Mouse (Mus musculus) retina, postnatal 1 day (tissue): Measurements from ENCODE around the gene Cbfa2t2.
A peak's percentile ranks its signal among the peaks of the same experiment; 100 is the strongest.

Experiments
- DNase-seq: peaks from one replicate; pipeline ENCODE4 v3.0.0-alpha.2; 2012

Cbfa2t2 gene

GRCm38 (mm10) chr2:154436458-154437190, at the start of gene Cbfa2t2:
Gene Cbfa2t2 (plus strand): TSS chr2:154436481.
- peak; percentile 77 for DNase-seq

DNA sequence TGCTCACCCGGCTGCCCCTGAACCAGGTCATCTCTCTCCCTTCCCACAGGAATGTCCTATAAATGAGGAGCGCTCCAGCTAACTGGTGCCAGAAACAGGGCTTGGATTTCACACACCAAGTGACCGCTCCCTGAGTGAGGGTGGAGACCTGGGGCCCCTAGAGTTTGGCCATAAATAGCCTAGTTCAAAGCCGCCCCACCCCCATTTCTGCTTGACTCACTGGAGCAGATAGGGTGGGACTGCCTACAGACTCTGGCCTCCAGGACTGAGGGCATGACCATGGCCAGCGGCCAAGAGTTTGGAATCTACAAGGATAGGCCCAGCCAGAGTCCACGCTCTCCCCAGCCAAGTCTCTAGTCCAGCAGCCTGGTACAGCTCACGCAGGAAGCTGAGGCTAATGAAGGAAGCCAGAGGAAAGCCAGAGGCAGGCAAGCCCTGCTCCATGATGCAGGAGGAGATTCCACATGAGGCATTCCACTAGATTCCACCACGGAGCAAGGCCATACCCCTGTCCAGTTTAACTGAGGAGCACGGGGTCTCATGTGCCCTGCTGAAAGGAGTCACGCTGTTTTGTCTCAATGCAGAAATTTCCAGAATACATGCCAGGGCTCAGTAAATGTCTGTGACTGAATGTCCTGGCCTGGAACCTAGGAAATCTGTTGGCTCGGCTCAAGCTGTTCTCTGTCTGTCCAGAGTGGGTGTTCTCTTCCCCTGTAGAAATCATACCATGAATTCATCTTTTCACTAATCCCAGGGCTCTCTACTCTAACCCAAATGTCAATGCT, 45.9 kb upstream of the Cbfa2t2 start:
- peak; percentile 9 for DNase-seq

DNA sequence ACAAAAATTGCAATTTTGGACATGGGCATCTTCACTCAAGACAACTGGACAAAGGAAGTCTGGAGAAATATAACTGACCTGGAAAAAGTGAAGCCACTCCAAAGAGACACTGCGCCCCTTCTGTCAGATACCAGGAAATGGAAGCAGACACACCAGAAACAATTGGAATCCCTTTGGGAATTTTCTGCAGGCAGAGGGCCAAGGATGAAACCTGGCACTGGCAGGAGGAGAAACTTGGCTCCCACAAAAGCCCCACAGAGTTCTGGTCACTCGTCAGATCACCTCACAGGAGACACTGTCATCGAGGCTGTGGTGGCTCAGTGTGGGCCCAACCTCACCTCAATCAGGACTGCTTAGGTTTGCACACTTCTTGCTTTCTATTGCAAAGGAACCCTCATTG, 41.7 kb upstream of the Cbfa2t2 start:
- DNase-seq = no peak

GRCm38 (mm10) chr2:154396529-154396928, 39.8 kb upstream of the Cbfa2t2 start:
- DNase-seq = no peak

- DNase-seq = no peak
Observed at GRCm38 (mm10) chr2:154398267-154398666, 38.0 kb upstream of the Cbfa2t2 start.

- DNase-seq = no peak
Observed at GRCm38 (mm10) chr2:154399325-154399724, 37.0 kb upstream of the Cbfa2t2 start.

DNA sequence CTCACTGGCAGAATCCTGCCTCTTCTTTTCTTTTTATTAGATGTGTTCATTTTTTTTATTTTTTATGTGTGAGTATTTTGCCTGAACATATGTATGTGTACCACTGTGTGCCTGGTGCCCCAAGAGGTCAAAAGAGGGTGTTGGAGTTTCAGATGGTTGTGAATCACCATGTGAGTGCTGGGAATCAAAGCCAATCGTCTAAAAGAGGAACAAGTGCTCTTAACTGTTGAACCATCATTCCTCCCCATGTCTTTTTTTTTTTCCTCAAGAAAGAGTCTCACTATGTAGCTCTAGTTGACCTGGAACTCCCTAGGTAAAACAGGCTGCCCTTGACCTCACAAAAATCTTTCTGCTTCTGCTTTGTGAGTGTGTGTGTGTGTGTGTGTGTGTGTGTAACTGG, 34.3 kb upstream of the Cbfa2t2 start:
- no peak for DNase-seq

DNA sequence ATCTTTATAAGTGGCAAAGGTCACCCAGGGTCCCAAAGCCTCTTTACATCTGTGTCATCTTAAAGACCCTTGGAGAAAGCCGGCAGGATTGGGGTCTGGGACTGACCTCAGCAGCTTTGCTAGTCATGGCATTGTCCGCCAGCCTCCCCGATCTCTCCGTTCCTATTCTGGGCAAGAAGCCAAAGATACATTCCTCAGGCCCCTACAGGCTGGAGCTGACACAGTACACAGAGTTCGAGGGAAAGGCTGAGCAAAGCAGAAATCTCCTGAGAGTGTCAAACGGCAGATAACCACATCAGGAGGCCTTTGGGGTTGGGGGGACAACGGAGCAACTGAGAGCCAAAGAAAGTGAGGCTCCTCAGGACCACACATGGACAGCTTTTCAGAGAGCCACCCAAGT, 33.5 kb upstream of the Cbfa2t2 start:
- peak; percentile 88 for DNase-seq

- no peak for DNase-seq
Observed at GRCm38 (mm10) chr2:154405447-154405994, 30.8 kb upstream of the Cbfa2t2 start.

DNA sequence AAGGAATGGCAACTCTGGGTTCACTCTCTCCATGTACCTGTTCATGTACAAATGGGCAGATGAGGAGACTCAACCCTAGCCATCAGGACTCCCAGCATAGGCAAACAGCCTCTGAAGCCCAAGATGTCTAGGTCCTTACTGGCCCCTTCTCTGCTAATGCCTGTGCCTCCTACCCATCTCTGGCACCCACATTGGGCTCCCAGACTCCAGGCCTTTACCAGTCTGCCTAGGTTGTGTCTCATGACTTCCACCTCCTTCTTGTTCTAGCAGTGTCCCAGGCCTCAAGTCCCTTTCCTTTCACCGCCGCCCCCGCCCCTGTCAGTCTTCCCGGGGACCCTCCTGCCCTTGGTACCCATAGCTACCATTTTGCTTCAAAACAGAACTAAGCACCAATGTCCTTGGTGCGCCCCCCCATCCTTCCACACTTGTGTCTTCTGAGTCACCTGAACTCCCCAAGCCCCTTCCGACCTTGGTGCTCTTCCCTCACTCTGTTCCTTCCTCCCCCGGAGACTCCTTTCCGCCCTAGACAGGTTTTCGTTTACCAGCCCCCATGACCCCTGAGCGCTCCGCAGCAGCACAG, 29.1 kb upstream of the Cbfa2t2 start:
- DNase-seq = no peak

GRCm38 (mm10) chr2:154407643-154408445, 28.4 kb upstream of the Cbfa2t2 start, which contains the start of gene Snta1:
Gene Snta1 (minus strand): TSS chr2:154408099.
- DNase-seq = peak; percentile 89

DNA sequence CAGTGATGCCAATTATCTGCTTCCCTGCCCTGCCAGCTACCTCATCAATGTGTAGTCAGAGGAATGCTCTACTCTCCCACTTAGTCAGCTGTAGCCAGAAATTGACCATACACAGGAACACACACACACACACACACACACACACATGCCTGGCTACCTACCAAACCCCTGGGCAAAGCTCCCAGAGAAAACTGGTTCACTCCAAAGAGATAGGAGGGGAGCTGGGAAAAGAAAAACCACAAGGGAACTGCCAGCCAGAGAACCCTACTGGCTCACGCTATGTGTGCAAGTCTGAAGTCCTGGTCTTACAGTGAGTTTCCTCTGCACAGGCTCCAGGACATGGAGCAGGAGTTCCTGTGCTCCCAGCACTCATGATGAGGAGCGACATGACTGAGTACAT, 25.9 kb upstream of the Cbfa2t2 start:
- no peak for DNase-seq

- DNase-seq = peak; percentile 74
Observed at GRCm38 (mm10) chr2:154412018-154412666, 24.1 kb upstream of the Cbfa2t2 start.

DNA sequence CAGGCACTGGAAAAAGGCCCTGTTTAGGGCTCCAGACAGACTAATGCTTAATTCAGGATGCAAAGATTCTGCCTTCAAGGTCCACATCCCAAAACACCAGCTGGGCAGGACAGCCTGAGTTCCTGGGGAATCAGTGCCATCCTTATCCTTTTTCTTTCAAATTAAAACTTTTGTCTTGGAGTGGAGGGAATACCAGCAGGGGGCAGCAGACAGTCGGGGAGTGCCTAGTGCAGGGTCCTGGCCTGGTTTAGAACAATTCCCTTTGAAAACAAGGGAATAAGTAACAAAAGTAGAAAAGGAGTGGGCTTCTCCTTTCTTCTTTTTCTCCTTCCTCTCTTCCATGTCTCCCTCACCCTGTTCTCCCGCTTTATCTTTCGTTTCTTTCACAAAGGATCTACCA, 19.2 kb upstream of the Cbfa2t2 start:
- peak; percentile 81 for DNase-seq

GRCm38 (mm10) chr2:154418001-154418400, 18.3 kb upstream of the Cbfa2t2 start:
- no peak for DNase-seq

- DNase-seq = no peak
Observed at GRCm38 (mm10) chr2:154419631-154420515, 16.4 kb upstream of the Cbfa2t2 start.

DNA sequence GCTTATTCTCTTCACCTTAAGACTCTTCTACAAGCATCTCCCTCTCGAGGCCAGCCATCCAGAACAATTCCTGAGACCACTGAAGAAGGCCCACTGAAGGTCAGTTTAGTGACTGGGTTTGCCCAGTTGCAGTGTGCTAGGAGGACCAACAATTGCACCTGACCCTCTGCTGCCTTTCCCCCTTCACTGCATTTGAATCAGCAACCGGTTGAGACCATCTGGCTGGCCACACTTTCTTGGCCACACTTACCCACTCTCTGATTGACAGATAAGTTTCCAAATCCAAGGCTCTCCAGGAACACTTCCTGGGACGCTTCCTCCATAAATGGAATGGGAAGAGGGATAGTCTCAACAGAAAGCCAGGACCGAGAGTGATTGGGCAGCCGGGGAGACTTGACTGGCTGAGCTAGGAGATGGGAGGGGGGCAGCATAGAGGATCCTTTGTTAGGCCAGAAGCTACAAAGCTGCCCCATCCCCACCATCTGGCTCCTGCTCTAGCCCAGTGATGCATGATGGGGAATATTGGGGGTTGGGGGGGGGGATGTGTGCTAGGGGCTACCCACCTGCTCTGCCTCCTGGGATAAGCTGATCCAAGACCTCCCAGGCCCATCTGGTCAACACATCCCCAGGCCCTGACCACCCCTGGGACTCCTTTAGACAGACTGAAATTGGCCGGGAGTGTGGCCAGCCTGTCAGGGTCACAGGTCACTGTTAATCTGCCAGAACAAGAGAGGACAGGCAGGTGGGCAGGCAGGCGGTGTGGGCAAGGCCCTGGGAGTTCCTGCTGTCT, 15.1 kb upstream of the Cbfa2t2 start:
- peak; percentile 97 for DNase-seq

DNA sequence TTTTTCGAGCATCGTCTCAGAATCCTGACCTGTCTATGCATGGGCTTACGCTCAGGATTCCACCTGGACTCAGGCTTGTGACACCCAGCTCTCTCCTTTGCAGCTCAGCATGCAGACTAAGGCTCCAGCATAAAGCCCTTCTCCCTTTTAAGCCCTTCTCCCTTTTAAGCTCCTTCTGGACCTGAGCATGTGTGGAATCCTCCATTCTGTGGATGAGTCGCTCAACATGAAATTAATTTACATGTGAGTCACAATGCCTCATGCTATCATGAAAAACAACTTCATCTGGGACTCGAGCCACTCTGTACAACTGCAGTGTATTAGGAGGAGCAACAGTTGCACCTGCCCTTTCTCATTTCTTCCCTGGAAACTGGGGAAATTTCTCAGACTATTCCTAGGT, 14.1 kb upstream of the Cbfa2t2 start:
- DNase-seq = peak; percentile 61

- DNase-seq = no peak
Observed at GRCm38 (mm10) chr2:154423548-154423947, 12.7 kb upstream of the Cbfa2t2 start.

DNA sequence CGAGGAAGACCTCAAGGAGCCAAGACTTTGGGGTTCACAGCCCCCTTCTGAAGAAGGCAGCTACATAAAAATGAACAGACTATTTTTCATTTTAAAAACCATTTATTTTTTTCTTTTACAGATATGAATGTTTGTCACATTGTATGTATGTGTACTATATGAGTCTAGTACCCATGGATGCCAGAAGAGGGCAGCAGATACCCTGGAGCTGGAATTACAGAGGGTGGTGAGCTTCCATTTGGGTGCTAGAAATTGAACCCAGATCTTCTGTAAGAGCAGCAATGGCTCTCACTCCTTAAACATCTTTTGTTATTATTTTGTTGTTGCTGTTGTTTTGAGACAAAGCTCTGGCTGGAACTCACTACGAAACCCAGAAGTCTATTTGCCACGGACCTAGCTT, 10.8 kb upstream of the Cbfa2t2 start:
- DNase-seq = no peak
